Mouse (Mus musculus) liver, adult 2 months (tissue): ENCODE results near the gene Rptn.

Experiments
- CTCF ChIP-seq: fragments of 200-500 bp; IDR thresholded peaks from 2 replicates; pipeline ENCODE4 v1.5.1; 2011; ENCODE audit warnings: low read depth, low read length, control low read depth
- POLR2A ChIP-seq: fragments of 200-500 bp; IDR thresholded peaks from 2 replicates; pipeline ENCODE4 v1.6.1; 2011; ENCODE audit warnings: low read length, control low read depth; ENCODE audit not compliant: insufficient read depth; ENCODE audit errors: extremely low read depth

- no peak for TF ChIP-seq CTCF
- TF ChIP-seq POLR2A, result no peak
These were observed at the start of gene Rptn for GRCm38 (mm10) chr3:93393366-93393765.
